Mouse (Mus musculus) thymus, adult 18-20 months (tissue): ENCODE measurements around the gene Gm5114.
A peak's percentile ranks its signal among the peaks of the same experiment; 100 is the strongest.
"Not testable (repeated sequence)": the region's sequence is repeated elsewhere in the genome, so short reads cannot be mapped to it uniquely, and the experiment has no call there.

ENCODE experiments used
- DNase-seq, 2 experiments: peaks; one replicate each; pipeline ENCODE4 v3.0.0; 2022; ENCODE audit warnings: mixed read lengths in 2 of 2

Gm5114 gene

DNA sequence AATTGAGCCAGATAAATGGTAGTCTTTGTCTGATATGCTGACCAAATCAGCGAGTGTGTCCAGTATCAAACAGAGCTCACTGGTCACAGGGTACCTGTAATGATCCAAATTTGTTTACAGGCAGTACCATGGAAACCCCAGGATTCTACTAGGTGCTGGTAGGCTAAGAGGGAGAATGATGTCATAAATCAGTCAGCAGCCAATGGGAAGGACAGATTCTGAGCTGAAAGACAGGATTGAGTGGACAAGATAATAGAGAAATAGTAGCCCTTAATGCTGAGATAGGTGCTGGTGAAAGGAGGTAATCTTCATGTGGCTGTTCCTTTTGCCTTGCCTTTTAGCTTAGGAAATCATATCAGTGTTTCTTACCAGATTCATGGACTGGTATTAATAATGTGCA lies at the start of gene Gm5114:
TSS of gene Gm5114 (minus strand) at position 101 of the 400 bp plus-strand sequence.
- not testable (repeated sequence) for DNase-seq

DNA sequence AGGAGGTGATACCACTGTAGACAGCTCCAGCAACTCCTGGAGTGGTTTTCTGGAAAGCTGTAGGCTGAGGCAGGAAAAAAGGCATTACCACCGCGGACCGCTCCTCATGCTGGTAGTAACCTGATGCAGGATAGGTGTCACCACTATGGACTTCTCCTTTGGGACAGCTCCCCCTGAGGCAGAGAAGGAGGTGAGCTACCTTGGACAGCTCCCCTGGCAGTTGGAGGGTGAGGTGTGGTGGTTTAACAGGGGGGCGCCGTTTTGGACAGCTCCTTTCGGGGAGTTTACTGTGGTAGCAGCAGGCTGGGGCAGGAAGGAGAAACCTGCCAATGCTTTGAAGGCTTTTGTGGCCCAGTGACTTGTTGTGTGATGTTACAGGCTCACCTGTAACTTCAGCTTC lies 42.8 kb upstream of the Gm5114 start:
- DNase-seq, result no peak

DNA sequence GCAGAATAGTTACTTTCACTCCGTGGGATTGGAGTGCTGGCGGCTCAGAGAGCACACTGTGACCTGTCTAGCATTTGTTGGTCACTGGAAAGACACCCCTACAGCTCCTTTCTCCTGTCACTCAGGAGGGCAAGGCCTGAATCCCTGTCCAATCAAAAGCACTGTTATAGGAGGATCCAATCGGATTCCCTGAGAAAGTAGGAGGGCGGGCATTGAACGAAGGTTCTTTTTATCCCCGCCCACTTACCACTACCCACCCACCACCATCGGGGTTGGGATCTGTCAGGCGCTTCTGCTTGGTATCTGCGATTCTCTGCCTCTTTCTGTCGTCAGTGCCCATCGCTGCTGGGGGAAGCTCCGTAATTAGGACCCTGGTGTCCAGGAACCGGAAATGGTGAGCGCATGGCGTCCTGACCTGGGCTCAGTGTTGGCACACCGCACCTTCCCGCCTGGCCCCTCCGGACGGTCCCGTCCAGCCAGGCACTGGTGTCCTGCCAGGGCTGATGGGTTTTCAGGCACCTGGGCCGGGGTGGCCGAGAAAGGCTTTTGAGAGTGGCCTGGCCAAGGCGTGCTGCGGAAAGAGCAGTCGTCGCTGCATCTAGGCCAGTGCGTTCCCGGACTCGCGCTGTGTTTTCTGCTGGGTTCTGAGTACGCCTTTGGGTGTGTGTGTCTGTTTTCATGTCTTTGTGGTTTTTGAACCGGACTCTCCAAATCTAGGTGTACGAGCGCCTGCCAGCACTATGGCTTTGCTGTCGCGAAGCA lies 36.5 kb upstream of the Gm5114 start:
- peak; percentile 13 to 24 for DNase-seq

DNA sequence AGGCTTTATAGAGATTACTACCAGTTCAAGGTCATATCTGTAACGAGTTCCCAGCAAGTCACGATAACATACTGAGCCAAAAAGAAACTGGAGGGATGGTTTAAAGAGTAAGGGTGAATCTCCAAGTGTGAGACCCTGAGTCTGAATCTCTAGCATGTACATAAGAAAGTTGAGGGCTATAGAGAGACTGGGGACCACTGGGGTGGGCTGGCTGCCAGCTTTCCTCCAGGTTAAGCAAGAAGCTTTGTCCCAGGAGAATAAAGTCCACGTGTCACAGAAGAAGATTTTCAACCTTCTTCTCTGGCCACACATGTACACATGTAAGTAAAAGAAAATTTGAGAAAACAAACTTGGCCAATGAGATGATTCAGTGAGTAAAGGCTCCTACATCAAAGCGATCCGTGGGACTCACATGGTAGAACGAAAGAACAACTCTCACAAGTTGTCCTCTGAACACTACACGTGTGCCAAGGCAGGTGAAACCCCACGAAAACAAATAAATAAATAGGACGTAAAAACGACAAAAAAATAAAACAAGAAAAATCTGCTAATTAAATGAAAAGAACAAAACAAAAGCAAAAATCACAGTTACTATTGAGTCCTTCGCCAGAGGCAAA lies 35.8 kb upstream of the Gm5114 start:
- DNase-seq, result no peak

DNA sequence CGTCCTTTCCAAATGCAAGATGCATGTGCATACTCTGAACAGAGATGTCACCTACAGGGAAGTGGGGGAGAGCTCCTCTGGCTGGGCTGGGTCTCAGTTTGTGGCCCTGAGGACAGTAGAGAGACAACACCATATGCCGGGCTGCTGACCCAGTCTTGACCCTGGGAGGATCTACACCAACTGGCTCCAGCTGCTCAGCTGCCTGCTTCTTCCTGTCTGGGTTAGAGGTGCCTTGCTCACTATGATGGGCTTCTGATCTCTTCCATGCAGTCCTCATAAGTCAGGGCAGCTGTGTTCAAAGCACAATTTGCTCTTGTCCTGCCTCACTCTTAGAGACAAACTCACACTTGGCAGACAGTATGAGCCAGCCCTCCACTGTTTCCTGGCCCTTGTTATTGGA lies 28.3 kb upstream of the Gm5114 start:
- DNase-seq, result no peak

DNA sequence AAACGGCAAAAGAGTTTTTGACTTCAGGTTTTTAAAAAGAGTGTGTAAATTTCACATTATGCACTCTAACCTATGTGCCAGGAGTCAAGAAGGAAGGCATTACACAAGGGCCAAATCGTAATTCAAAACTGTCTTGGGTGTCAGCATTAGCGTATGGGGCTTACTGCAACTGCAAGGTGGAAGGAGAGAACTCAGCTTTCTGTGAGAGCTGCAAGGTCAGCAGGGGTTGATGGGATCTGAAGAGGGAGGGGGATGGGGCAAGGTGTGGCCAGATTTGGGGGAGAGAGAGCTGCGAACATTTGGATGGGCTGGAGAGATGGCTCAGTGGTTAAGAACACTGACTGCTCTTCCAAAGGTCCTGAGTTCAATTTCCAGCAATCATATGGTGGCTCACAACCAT lies 27.4 kb upstream of the Gm5114 start:
- no peak for DNase-seq
